18 mouse cellular contexts compared by ENCODE assay signal in genomic region chr13:103412566-103412965, GRCm38 (mm10).
DNase-seq lines count a peak whose midpoint lies in the region; ATAC-seq lines count a peak whose summit lies in the region.
"Had no signal": no experiment of that assay in that cellular context is flagged by ENCODE, and none has a peak within 500 bp of the region (broad histone marks: within the 10 kb centered on the region; RNA-seq: fewer than 3 reads in every experiment).

No protein-coding gene starts in this region.

- peak; percentile 93 for ATAC-seq in common myeloid progenitor, adult 5-6 weeks (replicated peaks; ENCODE audit: low read depth, poor library complexity, severe bottlenecking)
- ATAC-seq in megakaryocyte progenitor cell, adult 5-6 weeks (replicated peaks; ENCODE audit: poor library complexity) = peak; percentile 75
- ATAC-seq: CD4-positive, CD25-positive, alpha-beta regulatory T cell, adult 4 months; forebrain, embryonic 15.5 days; Patski had no signal

- DNase-seq in thymus, postnatal 25 days = peak; percentile 8
- DNase-seq in thymus, adult 18-20 months = no peak
- no peak for DNase-seq in left cerebral cortex, postnatal 4 days
- no peak for DNase-seq in spleen, adult 12 weeks (ENCODE audit: low spot score)
- DNase-seq: adrenal gland, postnatal 10 days; adrenal gland, postnatal 36 days; cerebellum, adult 18-20 months; cerebellum, adult 9-10 months; cerebellum, postnatal 14 days; gastrocnemius, postnatal 25 days; heart, adult 2 months; heart, postnatal 14 days; heart, postnatal 4 days had no signal

- intact Hi-C loops in left cerebral cortex, postnatal 4 days (cut with DNase I) = no loop called here
